Mouse (Mus musculus) brain, embryonic 18.5 days (tissue): ENCODE data around the gene AW209491.

Source experiments
- DNase-seq: peaks from one replicate; pipeline ENCODE4 v3.0.0-alpha.2; 2012; ENCODE audit warnings: low read depth, low spot score

AW209491 gene

GRCm38 (mm10) chr13:14629726-14630641 is at the start of gene AW209491:
Gene AW209491 (plus strand): TSS chr13:14630154.
- DNase-seq: peak; percentile 82

DNA sequence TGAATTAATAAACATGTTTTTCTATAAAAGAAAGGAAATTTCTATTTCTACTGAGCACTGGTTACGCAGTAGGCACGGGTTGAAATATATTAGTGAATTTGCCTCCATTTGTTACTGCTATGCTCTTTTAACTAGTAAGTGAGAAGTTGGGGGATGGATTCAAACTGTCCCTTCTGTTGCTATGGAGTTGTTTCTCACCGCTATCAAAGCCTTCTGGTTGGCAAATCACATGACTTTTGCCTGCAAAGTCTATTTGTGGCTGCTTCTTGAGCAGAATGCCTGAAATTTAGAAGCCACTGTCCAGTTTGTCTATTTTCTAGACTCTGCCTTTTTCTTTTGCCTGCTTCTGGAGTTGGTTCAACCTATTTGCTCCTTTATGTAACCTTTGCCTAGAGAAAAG is 49.6 kb upstream of the AW209491 start:
- DNase-seq: no peak

- no peak for DNase-seq
These were observed 27.2 kb upstream of the AW209491 start for GRCm38 (mm10) chr13:14602744-14603143.

DNA sequence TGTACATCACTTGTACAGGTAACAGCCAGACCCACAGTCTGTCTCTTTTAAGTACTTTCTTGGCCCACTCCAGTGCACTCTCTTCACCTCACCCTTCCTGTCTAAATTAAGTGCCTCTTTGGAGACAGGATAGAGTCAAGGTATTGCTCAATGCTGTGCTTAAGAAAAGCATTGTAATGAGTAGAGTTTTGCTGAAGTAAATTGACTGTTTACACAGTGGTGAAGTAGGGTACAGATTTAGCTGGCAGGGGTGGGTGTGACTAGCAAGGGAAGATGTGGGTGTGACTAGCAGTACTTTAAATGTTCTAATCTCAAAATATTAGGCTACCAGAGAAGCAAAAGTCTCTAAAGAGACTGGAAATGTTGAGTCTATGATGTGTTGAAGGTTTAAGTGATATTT is 22.3 kb upstream of the AW209491 start:
- no peak for DNase-seq

- DNase-seq: no peak
These were observed 17.5 kb upstream of the AW209491 start for GRCm38 (mm10) chr13:14612463-14612862.

GRCm38 (mm10) chr13:14612926-14613529 is 16.9 kb upstream of the AW209491 start, which contains the start of the genes Mrpl32 and Psma2:
Gene Mrpl32 (minus strand): TSS chr13:14613165.
Gene Psma2 (plus strand): TSS chr13:14613240.
- peak; percentile 98 for DNase-seq

GRCm38 (mm10) chr13:14613553-14613952 is 16.4 kb upstream of the AW209491 start:
- no peak for DNase-seq

- no peak for DNase-seq
These were observed 11.2 kb upstream of the AW209491 start for GRCm38 (mm10) chr13:14618724-14619123.

DNA sequence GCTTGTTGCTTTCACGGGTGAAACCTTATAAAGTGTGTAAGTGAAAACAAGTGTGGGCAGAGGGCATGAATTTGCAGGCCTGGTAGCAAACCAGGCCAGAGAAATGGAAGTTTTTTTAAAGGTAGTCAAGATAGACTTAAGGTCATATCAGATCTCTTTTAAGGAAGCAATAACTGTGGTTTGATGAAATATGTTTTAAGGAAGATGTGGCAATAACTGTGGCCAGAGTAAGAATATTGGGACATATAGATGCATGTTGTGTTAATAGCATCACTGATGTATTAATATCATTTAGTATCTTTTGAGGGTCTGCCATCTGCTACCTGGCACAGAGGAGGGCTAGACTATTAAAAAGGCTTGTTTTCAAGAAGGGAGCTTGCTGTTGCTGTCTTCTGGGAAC is 10.0 kb downstream of the AW209491 start:
- DNase-seq: no peak

DNA sequence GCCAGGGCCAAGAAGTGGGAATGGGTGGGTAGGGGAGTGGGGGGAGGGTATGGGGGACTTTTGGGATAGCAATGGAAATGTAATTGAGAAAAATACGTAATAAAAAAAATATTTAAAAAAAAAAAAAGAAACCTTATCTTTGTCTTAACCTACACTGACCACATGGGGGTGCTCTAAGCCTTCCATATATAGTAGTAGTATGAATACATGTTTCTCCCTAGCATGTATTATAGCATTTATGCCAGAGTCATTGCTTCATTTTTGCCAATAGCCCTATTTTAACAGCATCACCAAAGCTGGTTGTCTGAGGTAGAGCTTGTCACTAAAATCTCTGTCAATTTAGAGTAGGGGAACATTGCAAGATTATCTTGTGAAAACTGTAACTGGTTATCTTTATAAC is 19.3 kb downstream of the AW209491 start:
- DNase-seq: no peak

DNA sequence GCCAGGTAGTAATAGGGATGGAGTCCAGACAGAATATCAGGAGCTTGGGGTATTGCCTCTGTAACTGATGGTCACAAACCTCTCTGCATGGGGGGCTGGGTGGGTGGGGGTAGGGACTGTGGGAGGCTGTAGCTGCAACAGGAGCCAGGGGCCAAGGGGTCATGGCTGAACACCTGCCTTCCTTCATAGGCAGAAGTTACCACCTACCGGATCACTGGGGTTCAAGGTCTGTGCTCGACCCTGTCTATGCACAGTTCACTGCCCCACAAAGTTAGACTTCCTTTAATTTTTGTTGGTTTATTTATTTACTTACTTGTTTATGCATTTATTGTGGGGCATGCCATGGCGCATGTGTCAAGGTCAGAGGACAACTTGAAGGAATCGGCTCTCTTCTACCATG is 37.2 kb downstream of the AW209491 start:
- DNase-seq: no peak

DNA sequence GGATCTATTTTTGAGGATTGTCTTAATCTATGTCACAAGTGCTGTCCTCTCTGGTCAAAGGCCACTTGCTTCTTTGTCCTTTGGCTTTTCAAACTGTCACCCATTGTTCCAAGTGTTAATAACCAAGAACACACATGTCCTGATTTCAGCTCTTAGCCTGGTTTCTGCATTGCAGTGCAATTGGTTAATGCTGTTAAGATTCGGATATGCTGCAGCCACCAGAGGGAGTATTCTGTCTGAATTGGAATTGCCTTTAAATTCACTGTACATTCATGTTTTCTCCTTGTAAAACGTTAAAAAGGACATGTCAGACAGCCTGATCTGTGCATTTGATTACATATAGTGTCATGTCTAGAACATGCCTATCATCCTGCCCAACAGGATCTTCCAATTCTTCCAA is 40.4 kb downstream of the AW209491 start:
- peak; percentile 37 for DNase-seq
